Mouse (Mus musculus): Measurements from ENCODE around the gene Harbi1. TPM values are rescaled to one million over a fixed set of nuclear protein-coding genes. Genes with fewer than 3 reads are reported as not detected.

Gene Harbi1
- polyA plus RNA-seq, 1 experiment: 2.1 TPM

DNA sequence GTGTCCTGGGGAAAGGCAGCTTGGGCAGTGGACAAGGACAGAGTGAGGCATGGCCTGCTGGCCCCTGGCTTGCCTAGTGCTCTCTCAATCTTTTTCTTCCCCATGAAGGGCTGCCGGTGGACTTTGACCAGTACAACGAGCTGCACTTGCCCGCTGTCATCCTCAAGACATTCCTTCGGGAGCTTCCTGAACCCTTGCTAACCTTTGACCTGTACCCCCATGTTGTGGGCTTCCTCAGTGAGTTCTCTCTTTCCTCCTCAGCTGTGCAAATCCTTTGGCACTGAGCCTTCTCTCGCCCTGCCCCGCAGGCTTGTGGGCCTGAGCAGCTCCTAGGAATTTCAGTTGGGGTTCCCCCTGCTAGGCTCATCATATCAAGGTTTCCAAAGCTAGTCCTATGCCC is 40.6 kb upstream of the Harbi1 start:
- H3K27ac ChIP-seq (ENCODE audit: insufficient read depth, low read length): no peak overlapping the region
- peaks cover 53% of the 10 kb centered on the region for H3K36me3 ChIP-seq (ENCODE audit: control insufficient read depth, insufficient read depth, low read length)
- no peak for DNase-seq (ENCODE audit: low read depth in 1 of 2, low spot score in 2 of 2)
- H3K4me1 ChIP-seq (ENCODE audit: control insufficient read depth, insufficient read depth, insufficient read length): no peaks in the 10 kb centered on the region
- TF ChIP-seq POLR2A (IDR thresholded peaks at IDR 0.05; ENCODE audit: low read depth, low read length) (no peak), CTCF (IDR thresholded peaks at IDR 0.05; ENCODE audit: extremely low read depth, insufficient read depth, insufficient read length, insufficient replicate concordance) (no peak)
- 93% methylated on average over 6 of the region's 6 CpGs for WGBS
- no peak overlapping the region for H3K4me3 ChIP-seq (ENCODE audit: extremely low read depth, insufficient read depth, insufficient read length)
- H3K27me3 ChIP-seq (ENCODE audit: control insufficient read depth, insufficient read depth, low read length): no peaks in the 10 kb centered on the region

DNA sequence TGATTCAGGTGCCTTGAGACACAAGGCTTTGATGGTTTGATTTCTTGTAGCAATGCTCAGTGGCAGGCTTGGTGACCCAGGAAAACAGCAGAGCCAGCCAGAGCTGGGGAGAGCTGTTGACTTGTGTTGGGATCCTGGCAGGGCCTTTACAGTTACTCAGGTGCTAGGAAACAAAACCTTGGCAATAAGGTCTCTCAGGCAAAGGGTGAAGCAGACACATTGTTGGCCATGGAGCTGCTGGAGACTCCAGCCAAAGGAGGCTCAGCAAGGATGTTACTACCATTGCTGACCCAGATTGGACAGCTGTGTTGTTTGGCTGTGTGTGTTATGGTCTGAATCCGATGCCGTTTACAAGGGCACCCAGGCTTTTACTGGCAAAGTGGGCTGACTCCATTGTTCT is 37.1 kb upstream of the Harbi1 start:
- no peak overlapping the region for H3K4me3 ChIP-seq (ENCODE audit: extremely low read depth, insufficient read depth, insufficient read length)
- TF ChIP-seq POLR2A (IDR thresholded peaks at IDR 0.05; ENCODE audit: low read depth, low read length) (no peak), CTCF (IDR thresholded peaks at IDR 0.05; ENCODE audit: extremely low read depth, insufficient read depth, insufficient read length, insufficient replicate concordance) (no peak)
- peaks cover 60% of the 10 kb centered on the region for H3K36me3 ChIP-seq (ENCODE audit: control insufficient read depth, insufficient read depth, low read length)
- 94% methylated on average over 2 of the region's 2 CpGs for WGBS
- no peak overlapping the region for H3K27ac ChIP-seq (ENCODE audit: insufficient read depth, low read length)
- DNase-seq (ENCODE audit: low read depth in 1 of 2, low spot score in 2 of 2): no peak
- H3K27me3 ChIP-seq (ENCODE audit: control insufficient read depth, insufficient read depth, low read length): no peaks in the 10 kb centered on the region
- no peaks in the 10 kb centered on the region for H3K4me1 ChIP-seq (ENCODE audit: control insufficient read depth, insufficient read depth, insufficient read length)

DNA sequence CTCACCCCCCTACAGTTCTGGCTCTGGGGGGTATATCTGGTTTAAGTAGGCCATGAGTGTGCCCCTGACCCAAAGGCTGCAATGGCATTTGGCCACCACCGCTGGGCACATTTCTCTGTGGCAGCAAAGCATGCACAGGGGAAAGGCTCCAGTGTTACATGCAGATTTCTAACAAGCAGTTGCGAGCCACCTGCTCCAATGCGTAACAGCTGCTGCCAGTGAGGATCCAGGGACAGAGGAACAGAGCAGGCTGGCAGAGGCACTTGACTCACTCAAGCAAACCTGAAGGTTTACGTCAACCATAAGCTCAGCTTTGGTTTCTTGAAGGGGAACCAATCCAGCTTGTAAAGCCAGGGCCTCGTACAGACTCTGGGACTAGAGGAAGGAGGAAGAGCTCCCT is 35.8 kb upstream of the Harbi1 start:
- H3K27me3 ChIP-seq (ENCODE audit: control insufficient read depth, insufficient read depth, low read length): no peaks in the 10 kb centered on the region
- 91% methylated on average over 5 of the region's 5 CpGs for WGBS
- H3K4me3 ChIP-seq (ENCODE audit: extremely low read depth, insufficient read depth, insufficient read length): no peak overlapping the region
- no peak overlapping the region for H3K27ac ChIP-seq (ENCODE audit: insufficient read depth, low read length)
- peaks cover 49% of the 10 kb centered on the region for H3K36me3 ChIP-seq (ENCODE audit: control insufficient read depth, insufficient read depth, low read length)
- DNase-seq (ENCODE audit: low read depth in 1 of 2, low spot score in 2 of 2): no peak
- TF ChIP-seq POLR2A (IDR thresholded peaks at IDR 0.05; ENCODE audit: low read depth, low read length): no peak
- no peaks in the 10 kb centered on the region for H3K4me1 ChIP-seq (ENCODE audit: control insufficient read depth, insufficient read depth, insufficient read length)

DNA sequence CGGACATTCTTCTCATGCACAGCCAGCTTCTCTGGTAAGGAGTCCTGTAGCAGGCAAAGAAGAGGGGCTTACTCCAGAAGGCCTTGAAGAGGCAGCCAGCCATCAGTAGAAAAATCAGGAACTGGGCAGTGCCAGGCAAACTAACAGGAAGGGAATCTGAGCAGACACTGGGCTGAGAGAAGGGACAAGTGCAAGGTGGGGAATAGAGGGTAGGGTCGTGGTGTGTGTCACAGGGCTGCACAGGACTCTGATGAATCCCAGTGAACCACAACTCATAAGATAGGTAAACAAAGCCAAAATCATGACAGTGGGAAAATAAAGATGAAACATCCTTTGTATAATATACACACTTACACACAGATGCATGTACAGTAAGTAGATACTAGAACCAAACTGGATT is 34.2 kb upstream of the Harbi1 start:
- DNase-seq (ENCODE audit: low read depth in 1 of 2, low spot score in 2 of 2): no peak
- Histone ChIP-seq H3K4me3 (ENCODE audit: extremely low read depth, insufficient read depth, insufficient read length) (no peak overlapping the region), H3K27ac (ENCODE audit: insufficient read depth, low read length) (no peak overlapping the region), H3K27me3 (ENCODE audit: control insufficient read depth, insufficient read depth, low read length) (no peaks in the 10 kb centered on the region), H3K4me1 (ENCODE audit: control insufficient read depth, insufficient read depth, insufficient read length) (no peaks in the 10 kb centered on the region), H3K36me3 (ENCODE audit: control insufficient read depth, insufficient read depth, low read length) (peaks cover 47% of the 10 kb centered on the region)
- TF ChIP-seq CTCF (IDR thresholded peaks at IDR 0.05; ENCODE audit: extremely low read depth, insufficient read depth, insufficient read length, insufficient replicate concordance) (no peak), POLR2A (IDR thresholded peaks at IDR 0.05; ENCODE audit: low read depth, low read length) (no peak)
- 77% methylated on average over 2 of the region's 2 CpGs for WGBS

DNA sequence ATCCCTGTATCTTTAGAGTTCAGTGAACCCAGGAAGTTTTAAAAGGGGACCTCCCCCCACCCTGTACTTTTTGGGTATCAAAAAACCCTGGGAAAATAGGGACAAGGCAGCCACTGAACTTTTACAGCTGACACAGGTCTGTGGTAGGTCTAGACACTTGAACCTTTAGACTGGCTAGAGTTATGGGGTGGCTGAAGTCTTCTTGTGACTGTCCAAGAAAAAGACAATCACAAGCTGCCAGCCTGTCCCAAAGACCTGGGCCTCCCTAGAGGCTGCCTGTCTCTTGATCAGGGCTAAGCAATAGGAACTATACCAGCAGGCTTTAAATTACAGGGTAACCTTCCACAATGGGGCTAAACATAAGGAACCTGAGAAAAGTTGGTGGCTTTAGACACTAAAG is 33.7 kb upstream of the Harbi1 start:
- H3K4me1 ChIP-seq (ENCODE audit: control insufficient read depth, insufficient read depth, insufficient read length): no peaks in the 10 kb centered on the region
- no peak overlapping the region for H3K4me3 ChIP-seq (ENCODE audit: extremely low read depth, insufficient read depth, insufficient read length)
- TF ChIP-seq CTCF (IDR thresholded peaks at IDR 0.05; ENCODE audit: extremely low read depth, insufficient read depth, insufficient read length, insufficient replicate concordance) (no peak), POLR2A (IDR thresholded peaks at IDR 0.05; ENCODE audit: low read depth, low read length) (no peak)
- no peak for DNase-seq (ENCODE audit: low read depth in 1 of 2, low spot score in 2 of 2)
- H3K27me3 ChIP-seq (ENCODE audit: control insufficient read depth, insufficient read depth, low read length): no peaks in the 10 kb centered on the region
- H3K27ac ChIP-seq (ENCODE audit: insufficient read depth, low read length): no peak overlapping the region
- H3K36me3 ChIP-seq (ENCODE audit: control insufficient read depth, insufficient read depth, low read length): peaks cover 48% of the 10 kb centered on the region

DNA sequence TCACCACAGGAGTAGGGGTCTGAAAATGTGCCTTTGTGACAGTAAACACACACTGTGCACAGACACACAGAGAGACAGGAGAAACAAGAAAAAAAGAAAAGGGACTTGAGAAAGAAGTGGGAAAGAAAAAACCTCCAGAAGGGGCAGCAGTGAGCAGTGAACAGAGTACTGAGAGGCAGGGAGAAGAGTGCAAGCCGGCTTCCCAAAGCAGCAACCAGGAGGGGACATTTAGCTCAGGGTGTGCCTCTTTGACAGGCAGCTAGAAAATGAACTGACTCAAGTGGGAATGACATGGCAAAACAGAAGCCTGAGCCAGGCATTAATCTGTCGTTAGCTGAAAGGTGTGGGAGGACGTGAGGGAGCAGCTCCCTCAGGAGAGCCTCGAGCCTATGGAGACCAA is 27.8 kb upstream of the Harbi1 start:
- TF ChIP-seq CTCF (IDR thresholded peaks at IDR 0.05; ENCODE audit: extremely low read depth, insufficient read depth, insufficient read length, insufficient replicate concordance): no peak
- no peak overlapping the region for H3K27ac ChIP-seq (ENCODE audit: insufficient read depth, low read length)
- H3K27me3 ChIP-seq (ENCODE audit: control insufficient read depth, insufficient read depth, low read length): no peaks in the 10 kb centered on the region
- DNase-seq (ENCODE audit: low read depth in 1 of 2, low spot score in 2 of 2): no peak
- H3K36me3 ChIP-seq (ENCODE audit: control insufficient read depth, insufficient read depth, low read length): peaks cover 32% of the 10 kb centered on the region
- 75% methylated on average over 4 of the region's 4 CpGs for WGBS
- no peaks in the 10 kb centered on the region for H3K4me1 ChIP-seq (ENCODE audit: control insufficient read depth, insufficient read depth, insufficient read length)
- no peak overlapping the region for H3K4me3 ChIP-seq (ENCODE audit: extremely low read depth, insufficient read depth, insufficient read length)

DNA sequence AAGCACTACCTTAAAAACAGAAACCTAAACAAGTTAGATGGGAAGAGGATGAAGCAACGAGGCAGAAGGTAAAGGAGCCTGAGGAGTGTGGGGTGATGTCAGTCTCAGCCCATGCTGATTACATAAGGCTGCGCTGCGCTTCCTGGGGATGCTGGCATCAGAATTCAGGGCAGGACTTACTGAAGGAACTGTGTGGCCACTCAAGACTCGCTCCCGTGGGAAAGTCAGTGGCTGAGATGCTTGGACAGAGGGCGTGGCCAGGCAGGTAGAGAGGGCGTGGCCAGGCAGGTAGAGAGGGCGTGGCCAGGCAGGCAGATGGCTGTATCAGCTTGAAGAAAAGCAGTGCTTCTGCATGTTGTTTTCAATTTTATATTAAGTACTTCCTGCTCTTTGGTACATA is 26.7 kb upstream of the Harbi1 start:
- Histone ChIP-seq H3K4me1 (ENCODE audit: control insufficient read depth, insufficient read depth, insufficient read length) (no peaks in the 10 kb centered on the region), H3K27me3 (ENCODE audit: control insufficient read depth, insufficient read depth, low read length) (no peaks in the 10 kb centered on the region), H3K36me3 (ENCODE audit: control insufficient read depth, insufficient read depth, low read length) (peaks cover 32% of the 10 kb centered on the region), H3K4me3 (ENCODE audit: extremely low read depth, insufficient read depth, insufficient read length) (no peak overlapping the region), H3K27ac (ENCODE audit: insufficient read depth, low read length) (no peak overlapping the region)
- no peak for DNase-seq (ENCODE audit: low read depth in 1 of 2, low spot score in 2 of 2)
- TF ChIP-seq POLR2A (IDR thresholded peaks at IDR 0.05; ENCODE audit: low read depth, low read length) (no peak), CTCF (IDR thresholded peaks at IDR 0.05; ENCODE audit: extremely low read depth, insufficient read depth, insufficient read length, insufficient replicate concordance) (no peak)
- 89% methylated on average over 8 of the region's 8 CpGs for WGBS
